Mouse (Mus musculus): ENCODE measurements around the gene Klf14.

DNA sequence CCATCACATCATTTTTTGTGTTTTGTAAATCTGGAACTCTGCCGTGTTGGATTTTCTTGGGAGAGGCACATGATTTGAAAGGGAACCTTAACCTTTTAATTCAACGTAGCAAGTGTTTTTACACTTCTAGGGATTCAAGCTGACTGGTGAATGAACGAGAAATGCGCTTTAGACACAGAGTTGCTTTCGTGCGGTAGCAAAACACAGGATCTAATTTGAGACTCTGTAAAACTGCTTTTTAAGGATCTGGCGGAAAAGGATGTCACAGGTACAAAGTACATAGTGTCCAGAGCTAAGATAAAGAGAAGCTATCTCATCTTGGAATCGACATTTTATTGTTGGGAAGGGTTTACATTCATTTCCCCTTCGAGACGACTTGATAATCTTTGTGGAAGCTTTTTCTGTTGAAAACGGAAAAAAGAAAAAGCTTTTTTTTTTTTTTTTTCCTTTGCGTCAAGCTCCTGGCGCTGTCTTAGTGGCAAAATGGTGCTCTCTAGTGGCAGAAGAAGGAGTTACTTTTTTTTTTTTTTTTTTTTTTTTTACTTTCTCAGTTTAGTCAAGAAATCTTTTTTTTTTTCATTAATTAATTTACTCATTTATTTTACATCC, 23.6 kb upstream of the Klf14 start:
- TF ChIP-seq ZC3H11A (IDR thresholded peaks at IDR 0.05; ENCODE audit: borderline replicate concordance, low read depth, low read length) (peak; percentile 39; the same call in 1 of the 2 replicates), CHD2 (IDR thresholded peaks at IDR 0.05; ENCODE audit: low read depth, low read length) (no peak)
